Mouse (Mus musculus): ENCODE results near the gene Olfr356. TPM values are rescaled to one million over a fixed set of nuclear protein-coding genes. Genes with fewer than 3 reads are reported as not detected.

Olfr356 gene
- not detected for polyA plus RNA-seq (2021)

DNA sequence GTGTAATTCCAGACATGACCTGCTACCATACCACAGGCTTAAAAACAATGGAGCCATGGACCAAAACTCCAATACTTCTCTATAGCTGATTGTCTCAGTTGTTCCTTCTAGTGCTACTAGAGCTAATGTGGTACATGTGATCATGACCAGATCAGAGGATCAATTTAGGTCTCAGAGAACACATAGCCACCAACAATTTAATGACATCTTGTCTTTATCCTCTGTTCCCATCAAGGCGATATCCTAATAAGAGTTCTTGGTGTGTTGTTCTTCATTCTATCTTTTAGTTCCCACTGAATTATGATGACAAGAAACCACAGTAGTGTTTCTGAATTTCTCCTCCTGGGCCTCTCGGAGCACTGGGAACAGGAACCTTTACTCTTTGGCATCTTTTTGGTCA, at the start of gene Olfr356:
TSS of gene Olfr356 (plus strand) at position 301 of the 400 bp plus-strand sequence.
- H3K27me3 ChIP-seq = no peaks in the 10 kb centered on the region
- POLR2A ChIA-PET = no interaction called here
- no peak for TF ChIP-seq CTCF (IDR thresholded peaks at IDR 0.05)
- DNase-seq (ENCODE audit: low read depth, low spot score) = no peak
- in situ Hi-C loops (cut with MboI; ENCODE audit: low pct_unique_long_range_greater_than_20kb) = no loop called here
- ATAC-seq = no peak
- CTCF ChIA-PET = no interaction called here

- ChIA-PET CTCF (no interaction called here), POLR2A (no interaction called here)
- no peaks in the 10 kb centered on the region for H3K27me3 ChIP-seq
- no peak for ATAC-seq
- TF ChIP-seq CTCF (IDR thresholded peaks at IDR 0.05) = no peak
- no peak for DNase-seq (ENCODE audit: low read depth, low spot score)
- in situ Hi-C loops (cut with MboI; ENCODE audit: low pct_unique_long_range_greater_than_20kb) = no loop called here
Observed at GRCm38 (mm10) chr2:36892836-36893235, 44.1 kb upstream of the Olfr356 start, which contains the start of gene Olfr353. Gene Olfr353, minus strand, starts transcription at chr2:36892936.

- H3K27me3 ChIP-seq = no peaks in the 10 kb centered on the region
- no peak for ATAC-seq
- POLR2A ChIA-PET = no interaction called here
- no peak for TF ChIP-seq CTCF (IDR thresholded peaks at IDR 0.05)
- in situ Hi-C loops (cut with MboI; ENCODE audit: low pct_unique_long_range_greater_than_20kb) = no loop called here
- CTCF ChIA-PET = no interaction called here
- no peak for DNase-seq (ENCODE audit: low read depth, low spot score)
Observed at GRCm38 (mm10) chr2:36897114-36897513, 39.8 kb upstream of the Olfr356 start.

DNA sequence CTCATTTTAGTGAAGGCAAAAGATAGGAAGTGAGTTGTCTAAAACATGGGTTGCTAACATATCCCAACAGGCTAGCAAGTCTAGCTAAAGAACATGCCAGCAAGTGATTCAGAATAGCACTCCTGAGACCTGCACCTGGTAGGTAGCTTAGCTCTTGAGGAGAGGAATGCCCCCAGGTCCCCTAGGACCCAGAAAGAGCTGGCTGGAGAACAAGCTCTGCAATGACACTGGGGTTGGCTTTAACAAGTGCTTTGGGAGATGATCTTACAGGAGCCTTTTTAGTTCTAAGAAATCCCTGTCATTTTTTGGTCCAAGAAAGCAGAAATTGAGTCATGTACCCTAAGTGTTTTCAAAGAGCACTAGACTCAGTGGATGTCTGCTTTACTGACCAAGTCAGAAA, 31.5 kb upstream of the Olfr356 start, which contains the start of gene Olfr354:
TSS of gene Olfr354 (plus strand) at position 301 of the 400 bp plus-strand sequence.
- no peak for TF ChIP-seq CTCF (IDR thresholded peaks at IDR 0.05)
- ChIA-PET POLR2A (no interaction called here), CTCF (no interaction called here)
- no peaks in the 10 kb centered on the region for H3K27me3 ChIP-seq
- in situ Hi-C loops (cut with MboI; ENCODE audit: low pct_unique_long_range_greater_than_20kb) = no loop called here
- ATAC-seq (no peak), DNase-seq (ENCODE audit: low read depth, low spot score) (no peak)

GRCm38 (mm10) chr2:36928797-36929196, 8.1 kb upstream of the Olfr356 start, which contains the start of gene Olfr355:
Gene Olfr355, minus strand, starts transcription at chr2:36928897.
- ATAC-seq (no peak), DNase-seq (ENCODE audit: low read depth, low spot score) (no peak)
- POLR2A ChIA-PET = no interaction called here
- TF ChIP-seq CTCF (IDR thresholded peaks at IDR 0.05) = no peak
- no peaks in the 10 kb centered on the region for H3K27me3 ChIP-seq
- CTCF ChIA-PET = no interaction called here
- in situ Hi-C loops (cut with MboI; ENCODE audit: low pct_unique_long_range_greater_than_20kb) = no loop called here

Other genes starting within 250 kb of the Olfr356 start
- not detected for gene Olfr347, start 205.2 kb upstream of the Olfr356 start, polyA plus RNA-seq (2021)
- gene Olfr348, start 152.8 kb upstream of the Olfr356 start, polyA plus RNA-seq (2021) = not detected
- not detected for gene Olfr50, start 146.6 kb upstream of the Olfr356 start, polyA plus RNA-seq (2021)
- gene Olfr3, start 120.1 kb upstream of the Olfr356 start, polyA plus RNA-seq (2021) = not detected
- not detected for gene Olfr350, start 90.8 kb upstream of the Olfr356 start, polyA plus RNA-seq (2021)
- gene Olfr351, start 74.5 kb upstream of the Olfr356 start, polyA plus RNA-seq (2021) = 0.06 TPM
- gene Olfr352, start 68.7 kb upstream of the Olfr356 start, polyA plus RNA-seq (2021) = not detected
- gene Olfr353, start 44.2 kb upstream of the Olfr356 start, polyA plus RNA-seq (2021) = not detected
- gene Olfr354, start 31.4 kb upstream of the Olfr356 start, polyA plus RNA-seq (2021) = not detected
- not detected for gene Olfr355, start 8.2 kb upstream of the Olfr356 start, polyA plus RNA-seq (2021)
- gene Olfr357, start 56.7 kb downstream of the Olfr356 start, polyA plus RNA-seq (2021) = not detected
- gene Olfr358, start 72.2 kb downstream of the Olfr356 start, polyA plus RNA-seq (2021) = not detected
- not detected for gene Olfr360, start 128.6 kb downstream of the Olfr356 start, polyA plus RNA-seq (2021)
- not detected for gene Olfr361, start 152.2 kb downstream of the Olfr356 start, polyA plus RNA-seq (2021)
- not detected for gene Olfr362, start 180.8 kb downstream of the Olfr356 start, polyA plus RNA-seq (2021)
- gene Olfr364-ps1, start 202.2 kb downstream of the Olfr356 start, polyA plus RNA-seq (2021) = not detected